Mouse (Mus musculus): ENCODE data around the gene Gm45234. TPM values are rescaled to one million over a fixed set of nuclear protein-coding genes. Genes with fewer than 3 reads are reported as not detected.

Gene Gm45234
- polyA plus RNA-seq, 1 experiment from 2014 or later = not detected

- Histone ChIP-seq H3K27me3 (ENCODE audit: control insufficient read depth, insufficient read depth, low read length) (no peaks in the 10 kb centered on the region), H3K4me2 (ENCODE audit: low read depth, low read length) (peak overlapping the region; percentile 97), H3K9ac (ENCODE audit: low read length) (peak overlapping the region; percentile 70), H3K36me3 (ENCODE audit: control insufficient read depth, insufficient read depth, low read length) (peaks cover 15% of the 10 kb centered on the region), H3K4me3 (replicated peaks; ENCODE audit: low read length) (peak overlapping the region; percentile 53), H3K9me3 (replicated peaks; ENCODE audit: control insufficient read depth, low read length) (no peaks in the 10 kb centered on the region), H3K4me1 (ENCODE audit: control insufficient read depth, insufficient read depth, low read length) (peaks cover 24% of the 10 kb centered on the region), H3K27ac (ENCODE audit: low read length) (peak overlapping the region; percentile 29; the same call in 1 of the 2 replicates)
- ATAC-seq (ENCODE audit: insufficient read depth, low FRiP score) = no peak
- 70% methylated on average over 26 of the region's 26 CpGs for WGBS
Measured at GRCm38 (mm10) chr6:124744755-124745321, 11.0 kb downstream of the Gm45234 start.

DNA sequence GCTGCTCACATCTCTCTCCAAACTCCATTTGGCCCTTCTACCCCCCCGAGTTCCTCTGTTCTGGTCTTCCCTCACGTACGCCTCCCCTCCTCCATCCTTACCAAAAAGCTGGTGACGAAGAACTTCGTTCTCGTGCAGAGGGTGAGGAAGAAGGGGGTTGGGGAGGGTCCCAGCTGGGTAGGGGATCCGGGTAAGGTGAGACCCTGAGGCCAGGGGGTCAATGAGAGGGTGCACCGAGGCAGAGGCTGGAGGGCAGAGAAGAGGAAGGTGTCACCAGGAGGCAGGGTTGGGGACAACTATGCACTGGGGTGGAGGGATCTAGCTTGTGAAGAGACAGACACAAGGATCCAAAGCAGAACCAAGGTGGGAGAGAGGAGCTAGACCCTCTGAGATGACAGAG, 12.2 kb downstream of the Gm45234 start:
- Histone ChIP-seq H3K4me2 (ENCODE audit: low read depth, low read length) (no peak overlapping the region), H3K27ac (ENCODE audit: low read length) (no peak overlapping the region), H3K36me3 (ENCODE audit: control insufficient read depth, insufficient read depth, low read length) (peaks cover 14% of the 10 kb centered on the region), H3K4me1 (ENCODE audit: control insufficient read depth, insufficient read depth, low read length) (peaks cover 36% of the 10 kb centered on the region), H3K27me3 (ENCODE audit: control insufficient read depth, insufficient read depth, low read length) (no peaks in the 10 kb centered on the region), H3K9ac (ENCODE audit: low read length) (no peak overlapping the region), H3K4me3 (replicated peaks; ENCODE audit: low read length) (no peak overlapping the region), H3K9me3 (replicated peaks; ENCODE audit: control insufficient read depth, low read length) (no peaks in the 10 kb centered on the region)
- no peak for ATAC-seq (ENCODE audit: insufficient read depth, low FRiP score)
- WGBS = 88% methylated on average over 8 of the region's 8 CpGs

GRCm38 (mm10) chr6:124742839-124743514, 12.8 kb downstream of the Gm45234 start:
- Histone ChIP-seq H3K4me2 (ENCODE audit: low read depth, low read length) (no peak overlapping the region), H3K36me3 (ENCODE audit: control insufficient read depth, insufficient read depth, low read length) (peaks cover 11% of the 10 kb centered on the region), H3K4me3 (replicated peaks; ENCODE audit: low read length) (no peak overlapping the region), H3K4me1 (ENCODE audit: control insufficient read depth, insufficient read depth, low read length) (peaks cover 38% of the 10 kb centered on the region), H3K27ac (ENCODE audit: low read length) (no peak overlapping the region), H3K9me3 (replicated peaks; ENCODE audit: control insufficient read depth, low read length) (no peaks in the 10 kb centered on the region), H3K27me3 (ENCODE audit: control insufficient read depth, insufficient read depth, low read length) (no peaks in the 10 kb centered on the region), H3K9ac (ENCODE audit: low read length) (peak overlapping the region; percentile 5; the same call in 1 of the 2 replicates)
- 86% methylated on average over 15 of the region's 15 CpGs for WGBS
- ATAC-seq (ENCODE audit: insufficient read depth, low FRiP score) = no peak

- H3K4me1 ChIP-seq (ENCODE audit: control insufficient read depth, insufficient read depth, low read length) = peaks cover 38% of the 10 kb centered on the region
- H3K4me3 ChIP-seq (replicated peaks; ENCODE audit: low read length) = peak overlapping the region; percentile 68
- peak overlapping the region; percentile 100 for H3K27ac ChIP-seq (ENCODE audit: low read length)
- peak overlapping the region; percentile 88 for H3K4me2 ChIP-seq (ENCODE audit: low read depth, low read length)
- 74% methylated on average over 3 of the region's 3 CpGs for whole genome bisulfite sequencing
- peaks cover 8% of the 10 kb centered on the region for H3K36me3 ChIP-seq (ENCODE audit: control insufficient read depth, insufficient read depth, low read length)
- peak overlapping the region; percentile 70 for H3K9ac ChIP-seq (ENCODE audit: low read length)
- no peak for ATAC-seq (ENCODE audit: insufficient read depth, low FRiP score)
- no peaks in the 10 kb centered on the region for H3K9me3 ChIP-seq (replicated peaks; ENCODE audit: control insufficient read depth, low read length)
- no peaks in the 10 kb centered on the region for H3K27me3 ChIP-seq (ENCODE audit: control insufficient read depth, insufficient read depth, low read length)
Measured at GRCm38 (mm10) chr6:124741842-124742241, 14.0 kb downstream of the Gm45234 start.

- Histone ChIP-seq H3K9me3 (replicated peaks; ENCODE audit: control insufficient read depth, low read length) (no peaks in the 10 kb centered on the region), H3K4me2 (ENCODE audit: low read depth, low read length) (peak within 1 kb of the TSS; percentile 88), H3K27me3 (ENCODE audit: control insufficient read depth, insufficient read depth, low read length) (no peaks in the 10 kb centered on the region), H3K36me3 (ENCODE audit: control insufficient read depth, insufficient read depth, low read length) (peaks cover 8% of the 10 kb centered on the region), H3K9ac (ENCODE audit: low read length) (peak within 1 kb of the TSS; percentile 90), H3K27ac (ENCODE audit: low read length) (peak within 1 kb of the TSS; percentile 100), H3K4me1 (ENCODE audit: control insufficient read depth, insufficient read depth, low read length) (peaks cover 32% of the 10 kb centered on the region), H3K4me3 (replicated peaks; ENCODE audit: low read length) (peak within 1 kb of the TSS; percentile 68)
- peak; percentile 79 for ATAC-seq (ENCODE audit: insufficient read depth, low FRiP score)
- under 1% methylated on average over 41 of the region's 41 CpGs for WGBS
Measured at GRCm38 (mm10) chr6:124740888-124741761, 14.7 kb downstream of the Gm45234 start, which contains the start of gene Grcc10. TSS of gene Grcc10 (minus strand) at chr6:124741374.

DNA sequence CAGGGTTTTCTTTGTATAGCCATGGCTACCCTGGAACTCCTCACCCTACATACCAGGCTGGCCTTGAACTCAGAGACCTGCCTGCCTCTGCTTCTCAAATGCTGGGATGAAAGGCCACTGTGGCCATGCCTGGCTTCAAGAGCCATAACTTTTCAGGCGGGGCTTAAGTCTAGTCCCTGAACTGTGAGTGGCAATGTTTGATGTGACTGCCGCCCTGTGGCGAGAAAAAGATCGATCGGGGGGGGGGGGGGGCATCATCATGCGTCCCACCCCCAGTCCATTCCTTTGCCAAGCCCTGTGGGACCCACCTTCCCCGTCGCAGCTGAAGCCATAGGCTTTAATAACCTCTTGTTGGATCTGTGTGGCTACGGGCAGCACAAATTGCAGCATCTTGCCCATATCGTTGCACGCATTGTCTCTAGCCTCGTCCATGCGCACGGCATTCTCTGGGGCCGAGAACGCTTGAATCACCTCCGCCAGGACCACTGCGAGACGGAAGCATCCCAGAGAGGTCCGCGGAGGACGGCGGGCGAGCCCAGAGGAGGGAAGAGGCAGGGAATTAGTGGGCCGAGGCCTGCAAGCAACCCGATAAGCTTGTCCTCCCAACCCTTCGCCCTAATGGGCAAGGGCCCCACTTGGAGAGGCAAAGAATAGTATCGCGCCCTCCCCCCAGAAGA, 15.5 kb downstream of the Gm45234 start:
- Histone ChIP-seq H3K4me2 (ENCODE audit: low read depth, low read length) (peak overlapping the region; percentile 88), H3K9ac (ENCODE audit: low read length) (peak overlapping the region; percentile 90), H3K9me3 (replicated peaks; ENCODE audit: control insufficient read depth, low read length) (no peaks in the 10 kb centered on the region), H3K27ac (ENCODE audit: low read length) (peak overlapping the region; percentile 100), H3K4me3 (replicated peaks; ENCODE audit: low read length) (peak overlapping the region; percentile 68), H3K4me1 (ENCODE audit: control insufficient read depth, insufficient read depth, low read length) (peaks cover 29% of the 10 kb centered on the region), H3K36me3 (ENCODE audit: control insufficient read depth, insufficient read depth, low read length) (peaks cover 8% of the 10 kb centered on the region), H3K27me3 (ENCODE audit: control insufficient read depth, insufficient read depth, low read length) (no peaks in the 10 kb centered on the region)
- ATAC-seq (ENCODE audit: insufficient read depth, low FRiP score) = peak; percentile 3
- 1% methylated on average over 28 of the region's 29 CpGs for WGBS

GRCm38 (mm10) chr6:124739231-124739796, 16.5 kb downstream of the Gm45234 start:
- Histone ChIP-seq H3K4me2 (ENCODE audit: low read depth, low read length) (peak overlapping the region; percentile 48; the same call in 1 of the 2 replicates), H3K9me3 (replicated peaks; ENCODE audit: control insufficient read depth, low read length) (no peaks in the 10 kb centered on the region), H3K27me3 (ENCODE audit: control insufficient read depth, insufficient read depth, low read length) (no peaks in the 10 kb centered on the region), H3K9ac (ENCODE audit: low read length) (peak overlapping the region; percentile 47), H3K36me3 (ENCODE audit: control insufficient read depth, insufficient read depth, low read length) (peaks cover 8% of the 10 kb centered on the region; the same call in 1 of the 2 replicates), H3K4me1 (ENCODE audit: control insufficient read depth, insufficient read depth, low read length) (peaks cover 23% of the 10 kb centered on the region), H3K27ac (ENCODE audit: low read length) (peak overlapping the region; percentile 100), H3K4me3 (replicated peaks; ENCODE audit: low read length) (no peak overlapping the region)
- ATAC-seq (ENCODE audit: insufficient read depth, low FRiP score) = no peak
- 79% methylated on average over 10 of the region's 10 CpGs for WGBS

DNA sequence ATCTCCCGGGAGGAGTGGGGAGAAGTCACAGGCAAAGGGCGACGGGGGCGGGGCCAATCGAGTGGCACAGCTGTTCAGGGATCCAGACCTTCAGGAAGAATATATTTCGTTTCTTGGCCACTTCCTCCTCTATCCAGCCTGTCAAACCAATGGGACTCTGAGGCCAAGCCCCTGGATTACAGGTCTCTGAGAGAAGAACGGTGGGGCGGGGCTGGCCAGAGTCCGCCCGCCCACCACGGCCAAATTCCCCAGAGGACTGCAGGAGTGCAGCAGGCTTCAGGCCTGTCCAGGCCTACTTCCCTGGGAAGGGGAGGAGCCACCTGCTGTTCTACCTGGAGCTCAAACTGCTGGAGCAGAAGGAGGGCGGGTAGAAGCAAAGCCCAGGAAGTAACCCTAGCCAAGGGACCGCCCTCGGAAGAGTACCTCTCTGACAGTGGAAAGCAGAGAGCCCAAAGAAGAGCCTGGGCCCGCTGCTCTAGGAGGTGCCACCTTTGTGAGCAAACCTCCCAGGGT, 17.3 kb downstream of the Gm45234 start, which contains the start of gene Ptpn6:
Gene Ptpn6, minus strand, starts transcription at position 204 of the 513 bp plus-strand sequence.
- Histone ChIP-seq H3K36me3 (ENCODE audit: control insufficient read depth, insufficient read depth, low read length) (peaks cover 5% of the 10 kb centered on the region; the same call in 1 of the 2 replicates), H3K9me3 (replicated peaks; ENCODE audit: control insufficient read depth, low read length) (no peaks in the 10 kb centered on the region), H3K9ac (ENCODE audit: low read length) (peak within 1 kb of the TSS; percentile 47), H3K4me3 (replicated peaks; ENCODE audit: low read length) (peak within 1 kb of the TSS; percentile 29), H3K27ac (ENCODE audit: low read length) (peak within 1 kb of the TSS; percentile 100), H3K27me3 (ENCODE audit: control insufficient read depth, insufficient read depth, low read length) (no peaks in the 10 kb centered on the region), H3K4me2 (ENCODE audit: low read depth, low read length) (peak within 1 kb of the TSS; percentile 48), H3K4me1 (ENCODE audit: control insufficient read depth, insufficient read depth, low read length) (peaks cover 23% of the 10 kb centered on the region)
- WGBS = 21% methylated on average over 15 of the region's 15 CpGs
- peak; percentile 80 for ATAC-seq (ENCODE audit: insufficient read depth, low FRiP score)
